ENCODE assay signal across 25 mouse cellular contexts in the genomic region with DNA sequence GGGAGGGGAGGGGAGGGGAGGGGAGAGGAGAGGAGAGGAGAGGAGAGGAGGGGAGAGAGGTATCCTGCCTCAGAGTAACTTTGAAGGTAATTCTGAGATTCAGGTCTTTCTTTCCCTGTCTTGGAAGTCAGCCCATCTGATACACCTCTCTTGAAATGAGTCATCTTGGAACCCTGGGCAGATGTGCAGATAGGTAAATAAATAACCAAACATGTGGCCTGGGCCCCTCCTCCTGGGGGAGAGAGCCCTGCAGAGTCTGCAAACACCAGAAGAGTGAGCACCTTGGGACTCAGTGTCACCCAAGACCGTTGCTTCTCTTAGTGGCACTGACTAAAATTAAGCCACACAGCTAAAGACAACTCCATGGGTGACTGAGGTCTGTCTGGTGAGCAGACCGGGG. TPM values are rescaled to one million over a fixed set of nuclear protein-coding genes. Genes with fewer than 3 reads are reported as not detected.
DNase-seq lines count a peak whose midpoint lies in the region; ATAC-seq and TF ChIP-seq lines count a peak whose summit lies in the region.
"Had no signal": no experiment of that assay in that cellular context is flagged by ENCODE, and none has a peak within 500 bp of the region (broad histone marks: within the 10 kb centered on the region; RNA-seq: fewer than 3 reads in every experiment).

No protein-coding gene starts in this region.

- H3K4me2 ChIP-seq in stomach, postnatal 0 days (replicated peaks; ENCODE audit: low read depth): no peak overlapping the region
- H3K4me2 ChIP-seq in heart, embryonic 11.5 days: no peak overlapping the region
- H3K4me2 ChIP-seq in midbrain, embryonic 15.5 days: no peak overlapping the region
- H3K4me2 ChIP-seq: embryonic facial prominence, embryonic 12.5 days; forebrain, embryonic 12.5 days; heart, embryonic 15.5 days; hindbrain, embryonic 14.5 days; liver, embryonic 15.5 days; neural tube, embryonic 12.5 days had no signal

- no peak for TF ChIP-seq CTCF in kidney, adult 2 months (conservative IDR thresholded peaks at IDR 0.05; ENCODE audit: insufficient read depth, insufficient read length, low read depth, low read length)
- no peak for TF ChIP-seq CTCF in stomach, postnatal 0 days (IDR thresholded peaks at IDR 0.05; ENCODE audit: low read depth)

- H3K36me3 ChIP-seq in kidney, adult 2 months (ENCODE audit: control insufficient read depth, insufficient read depth, low read length): no peaks in the 10 kb centered on the region
- no peaks in the 10 kb centered on the region for H3K36me3 ChIP-seq in stomach, postnatal 0 days (ENCODE audit: control insufficient read depth, insufficient read depth, low read length)
- no peaks in the 10 kb centered on the region for H3K36me3 ChIP-seq in heart, embryonic 11.5 days (ENCODE audit: control insufficient read depth, insufficient read depth, low read length)
- H3K36me3 ChIP-seq in midbrain, embryonic 15.5 days (replicated peaks): no peaks in the 10 kb centered on the region
- H3K36me3 ChIP-seq: embryonic facial prominence, embryonic 12.5 days; forebrain, embryonic 12.5 days; heart, embryonic 15.5 days; liver, embryonic 15.5 days; neural tube, embryonic 12.5 days had no signal

- WGBS in kidney, adult 2 months: 48% methylated on average over 2 of the region's 2 CpGs
- WGBS in stomach, postnatal 0 days: 31% methylated on average over 1 of the region's 2 CpGs
- 59% methylated on average over 2 of the region's 2 CpGs for WGBS in heart, embryonic 11.5 days (ENCODE audit: insufficient replicate concordance)
- WGBS in midbrain, embryonic 15.5 days: 89% methylated on average over 1 of the region's 2 CpGs

- peak; percentile 52 for DNase-seq in kidney, adult 2 months
- DNase-seq in kidney, postnatal 10 days: no peak
- peak; percentile 57 for DNase-seq in urinary bladder, postnatal 14 days (ENCODE audit: low spot score)
- no peak for DNase-seq in urinary bladder, adult 2 months (ENCODE audit: low spot score)
- peak; percentile 27 for DNase-seq in induced T-regulatory cell, adult 2 months (ENCODE audit: low read depth)
- DNase-seq in stomach, postnatal 0 days (ENCODE audit: low spot score): no peak
- DNase-seq: adrenal gland, postnatal 25 days; cerebellum, postnatal 14 days; gastrocnemius, postnatal 36 days; heart, adult 2 months; heart, postnatal 4 days; layer of hippocampus, adult 9-11 months; lung, postnatal 4 days; midbrain, embryonic 14.5 days; right cerebral cortex, postnatal 14 days had no signal

- no peak overlapping the region for H3K27ac ChIP-seq in kidney, adult 2 months (ENCODE audit: insufficient read depth, low read depth, low read length)
- peak overlapping the region; percentile 71; the same call in 1 of the 2 replicates for H3K27ac ChIP-seq in stomach, postnatal 0 days (replicated peaks)
- H3K27ac ChIP-seq in heart, embryonic 11.5 days (ENCODE audit: low read depth, low read length): no peak overlapping the region
- H3K27ac ChIP-seq in midbrain, embryonic 15.5 days: no peak overlapping the region
- H3K27ac ChIP-seq: embryonic facial prominence, embryonic 12.5 days; forebrain, embryonic 12.5 days; heart, adult 2 months; heart, embryonic 15.5 days; hindbrain, embryonic 14.5 days; left cerebral cortex, adult 2 months; liver, embryonic 15.5 days; neural tube, embryonic 12.5 days had no signal

- TF ChIP-seq EP300 in stomach, postnatal 0 days (optimal IDR thresholded peaks at IDR 0.05): no peak

- no peak overlapping the region for H3K4me3 ChIP-seq in kidney, adult 2 months (ENCODE audit: insufficient read depth, low read depth, low read length)
- H3K4me3 ChIP-seq in stomach, postnatal 0 days (ENCODE audit: low read depth, low read length): no peak overlapping the region
- no peak overlapping the region for H3K4me3 ChIP-seq in heart, embryonic 11.5 days (ENCODE audit: low read depth, low read length)
- H3K4me3 ChIP-seq in midbrain, embryonic 15.5 days: no peak overlapping the region
- H3K4me3 ChIP-seq: embryonic facial prominence, embryonic 12.5 days; erythroblast, embryonic 14.5 days; forebrain, embryonic 12.5 days; heart, adult 2 months; heart, embryonic 15.5 days; left cerebral cortex, adult 2 months; liver, embryonic 15.5 days; neural tube, embryonic 12.5 days had no signal

- no peak overlapping the region for H3K9ac ChIP-seq in stomach, postnatal 0 days (ENCODE audit: low read length)
- no peak overlapping the region for H3K9ac ChIP-seq in heart, embryonic 11.5 days (ENCODE audit: low read depth, low read length)
- no peak overlapping the region for H3K9ac ChIP-seq in midbrain, embryonic 15.5 days
- H3K9ac ChIP-seq: embryonic facial prominence, embryonic 12.5 days; forebrain, embryonic 12.5 days; heart, embryonic 15.5 days; hindbrain, embryonic 14.5 days; liver, embryonic 15.5 days; neural tube, embryonic 12.5 days had no signal

- H3K9me3 ChIP-seq in stomach, postnatal 0 days (ENCODE audit: control insufficient read depth, low read length): no peaks in the 10 kb centered on the region
- H3K9me3 ChIP-seq in heart, embryonic 11.5 days (replicated peaks; ENCODE audit: control insufficient read depth, low read length): no peaks in the 10 kb centered on the region
- no peaks in the 10 kb centered on the region for H3K9me3 ChIP-seq in midbrain, embryonic 15.5 days
- H3K9me3 ChIP-seq: embryonic facial prominence, embryonic 12.5 days; heart, embryonic 15.5 days; liver, embryonic 15.5 days; neural tube, embryonic 12.5 days had no signal

- TF ChIP-seq POLR2A in kidney, adult 2 months (IDR thresholded peaks at IDR 0.05; ENCODE audit: low read depth, low read length): no peak

- no peaks in the 10 kb centered on the region for H3K27me3 ChIP-seq in kidney, adult 2 months (replicated peaks; ENCODE audit: control insufficient read depth, insufficient read depth, low read length)
- no peaks in the 10 kb centered on the region for H3K27me3 ChIP-seq in stomach, postnatal 0 days (ENCODE audit: control insufficient read depth, insufficient read depth, low read length)
- H3K27me3 ChIP-seq in heart, embryonic 11.5 days (ENCODE audit: control insufficient read depth, insufficient read depth, low read length): no peaks in the 10 kb centered on the region
- no peaks in the 10 kb centered on the region for H3K27me3 ChIP-seq in midbrain, embryonic 15.5 days (replicated peaks)
- H3K27me3 ChIP-seq: embryonic facial prominence, embryonic 12.5 days; forebrain, embryonic 12.5 days; liver, embryonic 15.5 days; neural tube, embryonic 12.5 days had no signal

- no peak; the same call in 1 of the 2 replicates for ATAC-seq in stomach, postnatal 0 days (ENCODE audit: low FRiP score, low TSS enrichment)
- ATAC-seq in heart, embryonic 11.5 days (replicated peaks; ENCODE audit: insufficient number of reproducible peaks, low FRiP score, low TSS enrichment): no peak
- no peak for ATAC-seq in midbrain, embryonic 15.5 days (replicated peaks)

- H3K4me1 ChIP-seq in kidney, adult 2 months (ENCODE audit: control insufficient read depth, insufficient read depth, low read length): peaks cover 4% of the 10 kb centered on the region; the same call in 1 of the 2 replicates
- H3K4me1 ChIP-seq in stomach, postnatal 0 days (replicated peaks; ENCODE audit: control insufficient read depth, insufficient read depth): 0 out of 2 replicates have a peak, but pooled peaks cover 2% of the 10 kb centered on the region
- no peaks in the 10 kb centered on the region for H3K4me1 ChIP-seq in heart, embryonic 11.5 days (ENCODE audit: control insufficient read depth, insufficient read depth, low read length)
- H3K4me1 ChIP-seq in midbrain, embryonic 15.5 days: peaks cover 8% of the 10 kb centered on the region
- H3K4me1 ChIP-seq: liver, embryonic 15.5 days had no signal

RNA-seq across cellular contexts. Expression of gene Grhl3, which starts 25.6 kb away (rescaled TPM):
- polyA plus RNA-seq in kidney, adult 2 months (2012; rRNA removed): 0.28 and 0.49 TPM in 2 replicates
- polyA plus RNA-seq in urinary bladder, adult 2 months (2012; rRNA removed): 63.4 and 78.8 TPM in 2 replicates
- 52.5 and 53.3 TPM in 2 replicates for polyA plus RNA-seq in stomach, postnatal 0 days (2015; fragmentation: Nextera tagmentation; extraction: Ambion mirVana)
- polyA plus RNA-seq in heart, embryonic 11.5 days (2014; fragmentation: Nextera tagmentation; extraction: Ambion mirVana): 5.5 and 6.5 TPM in 2 replicates
- 1.5 TPM in 2 replicates for polyA plus RNA-seq in midbrain, embryonic 15.5 days (2015; fragmentation: Nextera tagmentation; extraction: Ambion mirVana)
- polyA plus RNA-seq: erythroblast, embryonic 14.5 days had no signal

Comparison
In these comparisons a context has a peak if more than half of its experiments do, and no peak if none do; other contexts are left out.
1. DNase-seq: peak in kidney, adult 2 months (single experiment), urinary bladder, postnatal 14 days (single experiment) and induced T-regulatory cell, adult 2 months (single experiment); none in kidney, postnatal 10 days (single experiment), urinary bladder, adult 2 months (single experiment) and stomach, postnatal 0 days (single experiment).